Mouse (Mus musculus) small intestine, adult 2 months (tissue): ENCODE measurements around the gene Rab1a. TPM values are rescaled to one million over a fixed set of nuclear protein-coding genes. Genes with fewer than 3 reads are reported as not detected.
"Not testable (repeated sequence)": the region's sequence is repeated elsewhere in the genome, so short reads cannot be mapped to it uniquely, and the experiment has no call there.

ENCODE experiments used
- H3K27ac ChIP-seq: fragments of 200-500 bp; 2 replicates; pipeline ENCODE4 v1.5.1; 2012; ENCODE audit warnings: low read depth, low read length, control low read depth, inconsistent platforms; ENCODE audit not compliant: insufficient read depth
- H3K27me3 ChIP-seq: fragments of 200-500 bp; 2 replicates; pipeline ENCODE4 v1.6.1; 2012; ENCODE audit warnings: mild to moderate bottlenecking, moderate library complexity, low read length, inconsistent platforms; ENCODE audit not compliant: control insufficient read depth, insufficient read depth
- H3K36me3 ChIP-seq: fragments of 200-500 bp; 2 replicates; pipeline ENCODE4 v1.6.1; 2012; ENCODE audit warnings: mild to moderate bottlenecking, low read length, control low read depth, inconsistent platforms; ENCODE audit not compliant: control insufficient read depth, insufficient read depth
- H3K4me1 ChIP-seq: fragments of 200-500 bp; 2 replicates; pipeline ENCODE4 v1.6.1; 2012; ENCODE audit warnings: low read length, inconsistent platforms, mixed read lengths; ENCODE audit not compliant: control insufficient read depth, insufficient read depth, insufficient read length
- H3K4me3 ChIP-seq: fragments of 200-500 bp; 2 replicates; pipeline ENCODE4 v1.5.1; 2012; ENCODE audit warnings: low read depth, mild to moderate bottlenecking, control low read depth, inconsistent platforms, low read length, moderate library complexity
- CTCF ChIP-seq: fragments of 200-500 bp; IDR thresholded peaks from 2 replicates; pipeline ENCODE4 v1.5.1; 2012; ENCODE audit warnings: low read depth, mild to moderate bottlenecking, control low read depth, inconsistent platforms, low read length, moderate library complexity, mixed read lengths; ENCODE audit not compliant: insufficient replicate concordance, insufficient read length; ENCODE audit errors: extremely low read depth
- POLR2A ChIP-seq: fragments of 200-500 bp; IDR thresholded peaks from 2 replicates; pipeline ENCODE4 v1.6.1; 2012; ENCODE audit warnings: low read depth, mild to moderate bottlenecking, control low read depth, inconsistent platforms, low read length, moderate library complexity
- WGBS: fragments of 180-500 bp; shearing (Covaris S2); methylation state at CpG from one replicate; pipeline ENCODE4 v1.1.7; 2018; 5-methylcytosine and 5-hydroxymethylcytosine counted together
- polyA plus RNA-seq: library from polyadenylated mRNA; depleted of rRNA; stranded (reverse); fragments of >200 nt; gene quantifications from 2 replicates; pipeline ENCODE4 v1.2.3, GENCODE M21; 2012; rRNA removed

Rab1a gene
- 27.7 and 60.0 TPM in 2 replicates for polyA plus RNA-seq

- 2% methylated on average over 54 of the region's 54 CpGs for WGBS
- H3K4me3 ChIP-seq, result peak within 1 kb of the TSS; percentile 86
- peak; percentile 53; the same call in 1 of the 2 replicates for TF ChIP-seq CTCF
- peak; percentile 90 for TF ChIP-seq POLR2A
- H3K36me3 ChIP-seq, result no peaks in the 10 kb centered on the region
- H3K27me3 ChIP-seq, result no peaks in the 10 kb centered on the region
- H3K27ac ChIP-seq, result peak within 1 kb of the TSS; percentile 94
- peaks cover 18% of the 10 kb centered on the region; the same call in 1 of the 2 replicates for H3K4me1 ChIP-seq
These were observed at the start of gene Rab1a for GRCm38 (mm10) chr11:20200713-20201575. TSS of gene Rab1a (plus strand) at chr11:20201432.

- WGBS, result 66% methylated on average over 4 of the region's 4 CpGs
- no peak overlapping the region for H3K4me3 ChIP-seq
- peak overlapping the region; percentile 91 for H3K27ac ChIP-seq
- H3K36me3 ChIP-seq, result no peaks in the 10 kb centered on the region
- no peaks in the 10 kb centered on the region for H3K27me3 ChIP-seq
- no peak for TF ChIP-seq CTCF
- TF ChIP-seq POLR2A, result no peak
- H3K4me1 ChIP-seq, result peaks cover 8% of the 10 kb centered on the region; the same call in 1 of the 2 replicates
These were observed 48.9 kb upstream of the Rab1a start for GRCm38 (mm10) chr11:20152107-20152901.

DNA sequence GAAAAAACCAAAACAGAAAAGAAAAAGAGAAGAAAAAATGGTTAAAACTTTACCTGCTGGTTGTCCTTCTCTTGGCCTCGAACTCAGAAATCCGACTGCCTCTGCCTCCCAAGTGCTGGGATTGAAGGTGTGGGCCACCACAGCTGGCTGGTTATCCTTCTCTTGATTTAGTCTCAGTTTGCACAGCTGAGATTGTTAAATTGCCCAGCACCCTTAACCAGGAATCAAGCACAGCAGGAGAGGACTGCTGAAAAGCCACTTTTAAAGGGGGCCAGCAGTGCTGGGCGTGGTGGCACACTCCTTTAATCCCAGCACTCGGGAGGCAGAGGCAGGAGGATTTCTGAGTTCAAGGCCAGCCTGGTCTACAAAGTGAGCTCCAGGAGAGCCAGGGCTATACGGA lies 47.7 kb upstream of the Rab1a start:
- not testable (repeated sequence) for H3K4me3 ChIP-seq, H3K36me3 ChIP-seq, H3K4me1 ChIP-seq, H3K27ac ChIP-seq, H3K27me3 ChIP-seq
- whole genome bisulfite sequencing, result 90% methylated on average over 5 of the region's 5 CpGs

GRCm38 (mm10) chr11:20158879-20159278 lies 42.4 kb upstream of the Rab1a start:
- H3K4me1 ChIP-seq, result no peaks in the 10 kb centered on the region
- H3K27ac ChIP-seq, result no peak overlapping the region
- TF ChIP-seq CTCF, result no peak
- no peak for TF ChIP-seq POLR2A
- no peak overlapping the region for H3K4me3 ChIP-seq
- H3K27me3 ChIP-seq, result no peaks in the 10 kb centered on the region
- H3K36me3 ChIP-seq, result no peaks in the 10 kb centered on the region

DNA sequence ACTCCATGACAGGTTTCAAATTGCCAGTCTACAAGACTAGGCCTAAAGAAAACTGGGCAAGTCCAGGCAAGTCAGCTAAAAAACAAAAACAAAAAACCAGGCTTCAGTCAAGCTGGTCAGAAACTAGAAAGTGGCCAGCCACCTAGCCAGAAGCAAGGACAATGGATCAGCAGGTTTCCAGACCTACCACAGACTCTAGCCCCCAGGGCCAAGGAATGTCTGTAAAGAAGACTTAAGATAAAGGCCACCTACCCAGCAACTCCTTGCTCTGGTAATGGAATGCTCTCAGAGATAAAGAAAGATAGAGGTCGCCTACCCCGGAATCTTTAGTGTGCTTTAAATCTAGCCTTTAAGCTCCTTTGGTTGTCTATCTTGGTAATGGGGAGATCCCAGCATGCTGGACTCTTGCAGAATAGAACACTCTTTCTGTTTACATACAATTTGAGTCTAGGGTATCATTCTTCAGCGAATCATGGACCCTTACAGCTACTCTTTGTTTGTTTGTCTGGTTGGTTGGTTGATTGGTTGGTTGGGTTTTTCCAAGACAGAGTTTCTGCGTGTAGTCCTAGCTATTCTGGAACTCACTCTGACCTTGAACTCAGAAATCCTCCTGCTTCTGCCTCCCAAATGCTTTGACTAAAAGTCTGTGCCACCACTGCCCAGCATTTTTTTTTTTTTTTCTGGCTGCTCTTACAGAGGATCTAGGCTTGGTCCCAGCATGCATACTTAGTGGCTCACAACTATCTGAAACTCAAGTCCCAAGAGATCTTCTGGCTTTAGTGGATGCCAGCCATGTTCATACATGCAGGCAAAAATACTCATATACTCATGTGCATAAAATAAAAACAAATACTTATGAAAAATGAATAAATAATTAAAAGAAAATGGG lies 36.0 kb upstream of the Rab1a start:
- TF ChIP-seq CTCF, result no peak
- TF ChIP-seq POLR2A, result no peak
- no peak overlapping the region for H3K4me3 ChIP-seq
- 73% methylated on average over 4 of the region's 4 CpGs for WGBS
- H3K27me3 ChIP-seq, result no peaks in the 10 kb centered on the region
- no peaks in the 10 kb centered on the region for H3K4me1 ChIP-seq
- H3K36me3 ChIP-seq, result no peaks in the 10 kb centered on the region
- H3K27ac ChIP-seq, result no peak overlapping the region

DNA sequence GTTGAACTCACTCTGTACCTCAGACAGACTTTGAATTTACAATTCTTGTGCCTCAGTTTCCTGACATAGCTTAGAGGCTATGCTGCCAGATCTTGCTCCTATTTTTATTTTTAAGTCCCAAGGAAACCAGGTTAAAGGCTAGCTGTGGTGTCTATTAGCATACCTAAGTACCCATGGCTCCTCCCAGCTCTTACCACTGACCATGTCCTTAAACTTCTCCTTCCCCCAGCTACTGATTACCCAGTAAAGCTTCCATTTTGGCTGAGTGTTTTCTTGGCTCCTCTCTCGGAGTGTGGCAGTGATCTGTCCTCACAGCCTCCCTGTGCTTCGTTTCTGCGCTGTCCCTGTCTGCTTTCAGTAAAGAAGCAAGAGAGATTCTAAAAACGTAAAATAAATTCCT lies 35.2 kb upstream of the Rab1a start:
- Histone ChIP-seq H3K27ac (no peak overlapping the region), H3K27me3 (no peaks in the 10 kb centered on the region), H3K4me1 (no peaks in the 10 kb centered on the region), H3K4me3 (no peak overlapping the region), H3K36me3 (no peaks in the 10 kb centered on the region)
- 89% methylated on average over 4 of the region's 4 CpGs for WGBS
- TF ChIP-seq POLR2A (no peak), CTCF (no peak)

GRCm38 (mm10) chr11:20166476-20166875 lies 34.8 kb upstream of the Rab1a start:
- 85% methylated on average over 6 of the region's 6 CpGs for WGBS
- not testable (repeated sequence) for H3K4me3 ChIP-seq, H3K36me3 ChIP-seq

More at GRCm38 (mm10) chr11:20166476-20166875, 34.8 kb upstream of the Rab1a start:
- H3K27me3 ChIP-seq, H3K27ac ChIP-seq, H3K4me1 ChIP-seq: not testable (repeated sequence)
